Mouse (Mus musculus): ENCODE results near the gene Irs2.

DNA sequence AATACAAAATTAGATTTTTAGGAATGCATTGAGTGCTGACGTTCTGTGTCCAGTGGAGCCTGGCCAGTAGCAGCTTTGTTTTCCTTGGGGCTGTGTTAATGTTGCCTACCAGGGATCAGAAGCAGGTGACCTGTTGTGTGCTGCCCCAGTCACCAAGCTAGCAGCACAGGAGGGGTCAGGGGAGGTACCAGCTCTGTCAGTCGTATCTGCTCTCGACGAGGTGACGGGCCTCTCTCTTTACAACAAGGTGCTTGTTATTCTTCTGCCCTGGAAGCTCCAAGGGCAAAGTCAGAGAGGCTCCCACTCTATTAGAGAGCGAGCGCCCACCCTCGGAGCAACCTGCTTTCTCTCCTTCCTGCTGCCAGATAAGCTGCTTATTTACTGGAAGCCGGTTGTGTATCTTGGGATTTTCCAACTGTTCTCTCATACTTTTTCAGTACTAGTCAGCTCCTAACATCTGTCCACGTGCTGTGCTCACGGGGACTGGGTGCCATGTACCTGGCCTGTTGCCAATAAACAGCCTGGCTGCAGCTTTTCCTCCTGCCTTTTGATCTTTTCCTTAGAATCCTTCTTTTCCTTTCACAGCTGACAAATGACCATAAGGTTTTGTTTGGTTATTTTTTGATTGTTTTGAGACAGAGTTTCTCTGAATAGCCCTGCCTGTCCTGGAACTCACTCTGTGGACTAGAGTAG is 2.8 kb upstream of the Irs2 start:
- TF ChIP-seq CTCF (IDR thresholded peaks at IDR 0.05; ENCODE audit: borderline replicate concordance, insufficient read depth, low read length) (no peak), POLR2A (IDR thresholded peaks at IDR 0.05; ENCODE audit: low read depth, low read length) (no peak)

Data from embryonic fibroblast, embryonic 13.5 days (primary cell).